Mouse (Mus musculus) liver, postnatal 0 days (tissue): ENCODE measurements around the gene Nufip2. TPM values are rescaled to one million over a fixed set of nuclear protein-coding genes. Genes with fewer than 3 reads are reported as not detected.

Experiments used
- ATAC-seq: fragments of 200-750 bp; cut with Nextera tagmentation; 2 replicates; pipeline ENCODE4 v1.8.0; 2017; ENCODE audit warnings: mild to moderate bottlenecking, moderate library complexity
- DNase-seq: peaks from one replicate; pipeline ENCODE4 v3.0.0-alpha.2; 2016
- H3K27ac ChIP-seq: fragments of 300-500 bp; sonication (generic); 2 replicates; pipeline ENCODE4 v1.5.1; 2014; ENCODE audit warnings: antibody characterized with exemption, moderate library complexity, mild to moderate bottlenecking, low read depth
- H3K27me3 ChIP-seq: fragments of 300-500 bp; sonication (generic); 2 replicates; pipeline ENCODE4 v1.6.1; 2014; ENCODE audit warnings: low read length, control low read depth, mixed read lengths; ENCODE audit not compliant: insufficient read depth
- H3K36me3 ChIP-seq: fragments of 300-500 bp; sonication (generic); replicated peaks from 2 replicates; pipeline ENCODE4 v1.6.1; 2014; ENCODE audit warnings: mild to moderate bottlenecking, control low read depth, low read length, moderate library complexity, mixed read lengths; ENCODE audit not compliant: insufficient read depth
- H3K4me1 ChIP-seq: fragments of 300-500 bp; sonication (generic); 2 replicates; pipeline ENCODE4 v1.6.1; 2014; ENCODE audit warnings: antibody characterized with exemption, mild to moderate bottlenecking, control low read depth; ENCODE audit not compliant: insufficient read depth
- H3K4me2 ChIP-seq: fragments of 300-500 bp; sonication (generic); 2 replicates; pipeline ENCODE4 v1.6.1; 2014; ENCODE audit warnings: low read depth, mild to moderate bottlenecking, low read length, moderate library complexity, mixed read lengths
- H3K4me3 ChIP-seq: fragments of 300-500 bp; sonication (generic); 2 replicates; pipeline ENCODE4 v1.5.1; 2014; ENCODE audit warnings: low read depth, low read length
- H3K9ac ChIP-seq: fragments of 300-500 bp; sonication (generic); replicated peaks from 2 replicates; pipeline ENCODE4 v1.6.1; 2014; ENCODE audit warnings: mild to moderate bottlenecking, moderate library complexity
- H3K9me3 ChIP-seq: fragments of 300-500 bp; sonication (generic); 2 replicates; pipeline ENCODE4 v1.6.1; 2016; ENCODE audit warnings: mild to moderate bottlenecking, control low read depth, low read length, mixed read lengths
- CTCF ChIP-seq: sonication (generic); IDR thresholded peaks from 2 replicates; pipeline ENCODE4 v1.5.1; 2016; ENCODE audit warnings: antibody characterized with exemption, low read depth
- EP300 ChIP-seq: IDR thresholded peaks from 2 replicates; pipeline ENCODE4 v1.6.1; 2016; ENCODE audit warnings: antibody characterized with exemption, low read depth, mild to moderate bottlenecking
- WGBS: fragments of 180-500 bp; shearing (Covaris S2); extraction: QIAGEN DNeasy Blood & Tissue Kit; methylation state at CpG from one replicate; pipeline ENCODE4 v1.1.7; 2014; ENCODE audit not compliant: insufficient replicate concordance; 5-methylcytosine and 5-hydroxymethylcytosine counted together
- polyA plus RNA-seq: library from polyadenylated mRNA; unstranded; fragments of >200 nt; fragmentation: Nextera tagmentation; extraction: Ambion mirVana; gene quantifications from 2 replicates; pipeline ENCODE4 v1.2.1, GENCODE M21; 2015

Gene Nufip2
- polyA plus RNA-seq, 1 experiment from 2014 or later, result 2.0 TPM

DNA sequence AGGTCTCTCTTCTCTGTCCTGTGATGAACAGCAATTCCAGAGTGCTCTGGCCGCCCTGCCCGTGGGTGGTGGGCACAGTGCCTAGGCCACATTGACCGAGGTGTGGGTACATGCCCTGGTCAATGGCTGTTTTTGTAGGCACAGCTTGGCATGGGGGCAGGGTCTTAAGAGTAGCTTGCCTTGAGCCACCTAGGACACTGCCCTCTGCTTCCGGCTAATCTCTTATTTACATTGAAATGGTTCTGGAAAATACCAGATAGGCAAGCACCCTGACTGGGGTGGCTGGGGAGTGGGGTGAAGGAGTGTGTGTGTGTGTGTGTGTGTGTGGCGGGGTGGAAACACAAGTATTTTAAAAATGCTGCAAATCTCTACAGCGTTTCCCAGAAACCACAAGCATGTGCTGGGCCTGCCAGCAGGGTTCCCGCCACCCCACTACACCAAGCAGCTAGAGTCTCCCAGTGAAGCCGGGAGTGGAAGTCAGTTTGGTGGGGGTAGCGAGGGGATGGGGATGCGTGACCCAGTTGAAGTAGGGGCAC, 97.3 kb downstream of the Nufip2 start:
- no peak; the same call in 1 of the 2 replicates for TF ChIP-seq CTCF
- TF ChIP-seq EP300, result no peak
- 50% methylated on average over 10 of the region's 10 CpGs for WGBS
- Histone ChIP-seq H3K4me1 (peaks cover 65% of the 10 kb centered on the region), H3K9me3 (no peaks in the 10 kb centered on the region), H3K27me3 (no peaks in the 10 kb centered on the region), H3K4me2 (0 out of 2 replicates have a peak overlapping the region, but pooled peaks have one; percentile 69), H3K27ac (peak overlapping the region; percentile 94), H3K9ac (no peak overlapping the region; the same call in 1 of the 2 replicates), H3K36me3 (no peaks in the 10 kb centered on the region; the same call in 1 of the 2 replicates), H3K4me3 (no peak overlapping the region)
- ATAC-seq (no peak; the same call in 1 of the 2 replicates), DNase-seq (no peak)

DNA sequence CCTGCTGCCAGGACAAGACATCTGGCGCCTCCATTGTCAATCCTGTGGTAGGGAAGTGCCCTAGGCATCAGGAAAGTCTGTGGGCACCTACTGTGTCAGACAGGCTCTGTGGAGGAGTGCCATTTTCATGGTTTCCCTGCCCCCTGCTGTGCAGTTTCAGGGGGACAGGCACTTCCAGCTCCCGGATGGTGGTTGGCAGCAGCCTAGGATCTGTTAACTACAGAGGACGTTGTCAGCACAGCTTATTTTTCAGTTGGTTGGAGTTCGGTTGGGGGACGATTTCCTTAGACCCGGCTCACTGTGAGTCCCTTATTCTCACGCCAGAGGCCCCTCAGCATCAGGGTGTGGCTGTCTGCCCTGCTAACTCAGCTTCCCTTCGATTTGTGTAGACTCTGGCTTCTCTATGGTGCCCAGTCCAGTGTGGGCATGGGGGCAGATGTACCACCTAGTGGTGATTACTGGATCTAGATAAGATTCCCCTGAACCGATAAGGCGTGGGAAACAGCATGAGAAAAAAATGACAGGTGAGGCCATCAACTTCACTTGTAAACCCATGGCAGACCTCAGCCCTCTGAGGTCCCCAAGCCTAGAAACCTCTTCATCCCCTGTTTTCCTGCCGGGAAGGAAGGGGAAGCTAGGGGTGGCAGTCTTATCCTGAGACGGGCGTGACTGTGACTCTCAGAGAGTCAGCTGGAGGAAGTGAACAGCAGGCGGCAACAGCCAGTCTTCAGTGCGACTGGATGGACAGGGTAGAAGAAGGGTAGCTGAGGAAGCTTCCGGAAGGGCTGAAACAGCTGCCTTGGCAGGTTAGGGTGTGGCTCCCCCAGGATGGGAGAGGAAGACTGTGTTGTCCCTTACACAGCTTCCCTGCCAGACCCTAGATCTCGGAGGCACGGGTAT, 98.0 kb downstream of the Nufip2 start:
- Histone ChIP-seq H3K27me3 (no peaks in the 10 kb centered on the region), H3K36me3 (no peaks in the 10 kb centered on the region; the same call in 1 of the 2 replicates), H3K9ac (peak overlapping the region; percentile 37), H3K4me3 (peak overlapping the region; percentile 7), H3K9me3 (no peaks in the 10 kb centered on the region), H3K27ac (peak overlapping the region; percentile 94), H3K4me1 (peaks cover 65% of the 10 kb centered on the region), H3K4me2 (peak overlapping the region; percentile 69)
- TF ChIP-seq CTCF (peak; percentile 55), EP300 (no peak)
- DNase-seq (peak; percentile 62), ATAC-seq (peak; percentile 55)
- WGBS, result 19% methylated on average over 18 of the region's 18 CpGs

GRCm38 (mm10) chr11:77784894-77785293, 98.9 kb downstream of the Nufip2 start:
- WGBS, result 38% methylated on average over 9 of the region's 9 CpGs
- Histone ChIP-seq H3K4me3 (peak overlapping the region; percentile 7), H3K4me2 (peak overlapping the region; percentile 69), H3K36me3 (no peaks in the 10 kb centered on the region; the same call in 1 of the 2 replicates), H3K4me1 (peaks cover 70% of the 10 kb centered on the region), H3K9me3 (no peaks in the 10 kb centered on the region), H3K27ac (peak overlapping the region; percentile 94), H3K27me3 (no peaks in the 10 kb centered on the region), H3K9ac (peak overlapping the region; percentile 47)
- DNase-seq (no peak), ATAC-seq (peak; percentile 35)
- TF ChIP-seq CTCF (no peak), EP300 (no peak)

- ATAC-seq (no peak), DNase-seq (no peak)
- TF ChIP-seq EP300 (no peak), CTCF (no peak)
- H3K27me3 ChIP-seq, result no peaks in the 10 kb centered on the region
- 38% methylated on average over 5 of the region's 5 CpGs for WGBS
- peak overlapping the region; percentile 69 for H3K4me2 ChIP-seq
- H3K36me3 ChIP-seq, result no peaks in the 10 kb centered on the region; the same call in 1 of the 2 replicates
- no peaks in the 10 kb centered on the region for H3K9me3 ChIP-seq
- H3K9ac ChIP-seq, result peak overlapping the region; percentile 47
- H3K27ac ChIP-seq, result peak overlapping the region; percentile 94
- peaks cover 75% of the 10 kb centered on the region for H3K4me1 ChIP-seq
- no peak overlapping the region for H3K4me3 ChIP-seq
Measured at GRCm38 (mm10) chr11:77785396-77785767, 99.4 kb downstream of the Nufip2 start.

DNA sequence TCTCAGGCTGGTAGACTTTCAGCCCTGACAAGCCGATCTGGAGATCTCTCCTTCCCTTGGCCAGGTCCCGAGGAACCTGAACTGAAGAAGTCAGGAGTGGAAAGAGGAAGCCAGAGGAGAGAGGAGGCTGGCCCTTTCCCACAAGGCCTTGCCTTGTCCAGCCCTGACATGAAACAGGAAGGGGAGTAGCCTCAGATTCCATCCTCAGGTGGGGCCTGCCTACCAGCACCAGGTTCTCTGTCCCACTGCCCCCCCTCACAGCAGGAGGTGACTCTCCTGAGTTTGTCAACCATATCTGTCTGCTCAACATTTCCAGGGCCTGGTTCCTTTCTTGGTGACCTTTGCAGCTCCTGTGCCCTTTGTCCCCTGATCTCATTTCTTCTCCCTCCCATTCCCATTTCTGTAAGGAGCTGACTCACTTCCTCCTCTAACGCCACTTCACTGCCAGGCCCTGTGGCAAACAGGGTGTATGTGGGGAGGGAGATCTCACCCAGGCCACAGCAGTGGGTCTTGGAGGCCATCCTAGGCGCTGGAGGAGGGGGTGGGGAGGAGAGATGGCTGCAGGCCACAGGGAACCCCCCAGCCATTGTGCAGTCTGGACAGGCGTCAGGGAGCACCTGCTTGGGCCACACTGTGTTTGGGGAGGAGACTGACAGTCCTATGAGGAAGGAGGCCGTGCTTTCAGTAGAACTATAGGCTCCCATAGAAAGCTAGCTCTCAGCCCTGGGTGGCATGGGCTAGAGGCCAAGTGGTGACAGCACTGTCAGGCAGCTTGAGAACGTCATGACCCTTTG, 100.0 kb downstream of the Nufip2 start:
- no peaks in the 10 kb centered on the region for H3K9me3 ChIP-seq
- no peaks in the 10 kb centered on the region; the same call in 1 of the 2 replicates for H3K36me3 ChIP-seq
- H3K4me2 ChIP-seq, result peak overlapping the region; percentile 69
- H3K4me1 ChIP-seq, result peaks cover 81% of the 10 kb centered on the region
- TF ChIP-seq CTCF (no peak), EP300 (no peak)
- peak overlapping the region; percentile 94 for H3K27ac ChIP-seq
- ATAC-seq (peak; percentile 49), DNase-seq (peak; percentile 75)
- WGBS, result 29% methylated on average over 7 of the region's 7 CpGs
- H3K9ac ChIP-seq, result peak overlapping the region; percentile 47
- H3K4me3 ChIP-seq, result no peak overlapping the region
- H3K27me3 ChIP-seq, result no peaks in the 10 kb centered on the region
